Mouse (Mus musculus) liver, postnatal 0 days (tissue): ENCODE data around the gene Brca2. TPM values are rescaled to one million over a fixed set of nuclear protein-coding genes. Genes with fewer than 3 reads are reported as not detected.

Source experiments
- ATAC-seq: fragments of 200-750 bp; cut with Nextera tagmentation; 2 replicates; pipeline ENCODE4 v1.8.0; 2017; ENCODE audit warnings: mild to moderate bottlenecking, moderate library complexity
- DNase-seq: peaks from one replicate; pipeline ENCODE4 v3.0.0-alpha.2; 2016
- H3K27ac ChIP-seq: fragments of 300-500 bp; sonication (generic); 2 replicates; pipeline ENCODE4 v1.5.1; 2014; ENCODE audit warnings: antibody characterized with exemption, moderate library complexity, mild to moderate bottlenecking, low read depth
- H3K27me3 ChIP-seq: fragments of 300-500 bp; sonication (generic); 2 replicates; pipeline ENCODE4 v1.6.1; 2014; ENCODE audit warnings: low read length, control low read depth, mixed read lengths; ENCODE audit not compliant: insufficient read depth
- H3K36me3 ChIP-seq: fragments of 300-500 bp; sonication (generic); replicated peaks from 2 replicates; pipeline ENCODE4 v1.6.1; 2014; ENCODE audit warnings: mild to moderate bottlenecking, control low read depth, low read length, moderate library complexity, mixed read lengths; ENCODE audit not compliant: insufficient read depth
- H3K4me1 ChIP-seq: fragments of 300-500 bp; sonication (generic); 2 replicates; pipeline ENCODE4 v1.6.1; 2014; ENCODE audit warnings: antibody characterized with exemption, mild to moderate bottlenecking, control low read depth; ENCODE audit not compliant: insufficient read depth
- H3K4me2 ChIP-seq: fragments of 300-500 bp; sonication (generic); 2 replicates; pipeline ENCODE4 v1.6.1; 2014; ENCODE audit warnings: low read depth, mild to moderate bottlenecking, low read length, moderate library complexity, mixed read lengths
- H3K4me3 ChIP-seq: fragments of 300-500 bp; sonication (generic); 2 replicates; pipeline ENCODE4 v1.5.1; 2014; ENCODE audit warnings: low read depth, low read length
- H3K9ac ChIP-seq: fragments of 300-500 bp; sonication (generic); replicated peaks from 2 replicates; pipeline ENCODE4 v1.6.1; 2014; ENCODE audit warnings: mild to moderate bottlenecking, moderate library complexity
- H3K9me3 ChIP-seq: fragments of 300-500 bp; sonication (generic); 2 replicates; pipeline ENCODE4 v1.6.1; 2016; ENCODE audit warnings: mild to moderate bottlenecking, control low read depth, low read length, mixed read lengths
- CTCF ChIP-seq: sonication (generic); IDR thresholded peaks from 2 replicates; pipeline ENCODE4 v1.5.1; 2016; ENCODE audit warnings: antibody characterized with exemption, low read depth
- EP300 ChIP-seq: IDR thresholded peaks from 2 replicates; pipeline ENCODE4 v1.6.1; 2016; ENCODE audit warnings: antibody characterized with exemption, low read depth, mild to moderate bottlenecking
- WGBS: fragments of 180-500 bp; shearing (Covaris S2); extraction: QIAGEN DNeasy Blood & Tissue Kit; methylation state at CpG from one replicate; pipeline ENCODE4 v1.1.7; 2014; ENCODE audit not compliant: insufficient replicate concordance; 5-methylcytosine and 5-hydroxymethylcytosine counted together
- polyA plus RNA-seq: library from polyadenylated mRNA; unstranded; fragments of >200 nt; fragmentation: Nextera tagmentation; extraction: Ambion mirVana; gene quantifications from 2 replicates; pipeline ENCODE4 v1.2.1, GENCODE M21; 2015

Brca2 gene
- polyA plus RNA-seq, 1 experiment from 2014 or later, result 12.6 TPM

- 49% methylated on average over 6 of the region's 6 CpGs for WGBS
- H3K9ac ChIP-seq, result no peak overlapping the region
- DNase-seq, result peak; percentile 28
Observed at GRCm38 (mm10) chr5:150584337-150584729, 61.9 kb downstream of the Brca2 start.

GRCm38 (mm10) chr5:150589945-150590344, 67.5 kb downstream of the Brca2 start:
- no peak overlapping the region for H3K4me2 ChIP-seq
- no peak overlapping the region for H3K4me3 ChIP-seq
- peaks cover 11% of the 10 kb centered on the region for H3K36me3 ChIP-seq
- H3K9me3 ChIP-seq, result no peaks in the 10 kb centered on the region
- TF ChIP-seq CTCF, result no peak
- no peak for TF ChIP-seq EP300
- H3K9ac ChIP-seq, result no peak overlapping the region
- H3K27me3 ChIP-seq, result no peaks in the 10 kb centered on the region
- DNase-seq (no peak), ATAC-seq (no peak)
- 74% methylated on average over 2 of the region's 2 CpGs for WGBS
- no peak overlapping the region for H3K27ac ChIP-seq
- H3K4me1 ChIP-seq, result peaks cover 17% of the 10 kb centered on the region

More at GRCm38 (mm10) chr5:150584337-150584729, 61.9 kb downstream of the Brca2 start:
- Histone ChIP-seq H3K36me3 (peaks cover 3% of the 10 kb centered on the region; the same call in 1 of the 2 replicates), H3K4me3 (no peak overlapping the region), H3K27ac (peak overlapping the region; percentile 78), H3K4me1 (peaks cover 40% of the 10 kb centered on the region), H3K4me2 (peak overlapping the region; percentile 3; the same call in 1 of the 2 replicates), H3K9me3 (no peaks in the 10 kb centered on the region), H3K27me3 (no peaks in the 10 kb centered on the region)
- TF ChIP-seq CTCF (peak; percentile 43), EP300 (no peak)
- ATAC-seq, result peak; percentile 66

- TF ChIP-seq EP300, result no peak
- TF ChIP-seq CTCF, result no peak
- no peak for ATAC-seq
- peaks cover 9% of the 10 kb centered on the region for H3K36me3 ChIP-seq
- no peaks in the 10 kb centered on the region for H3K27me3 ChIP-seq
- WGBS, result 51% methylated on average over 13 of the region's 13 CpGs
- H3K4me3 ChIP-seq, result peak overlapping the region; percentile 97
- DNase-seq, result no peak
- H3K27ac ChIP-seq, result peak overlapping the region; percentile 95
- peak overlapping the region; percentile 97; the same call in 1 of the 2 replicates for H3K9ac ChIP-seq
- peak overlapping the region; percentile 83 for H3K4me2 ChIP-seq
- H3K4me1 ChIP-seq, result peaks cover 22% of the 10 kb centered on the region
- H3K9me3 ChIP-seq, result no peaks in the 10 kb centered on the region
Observed at GRCm38 (mm10) chr5:150592186-150592903, 69.9 kb downstream of the Brca2 start.

- TF ChIP-seq EP300 (peak; percentile 58; the same call in 1 of the 2 replicates), CTCF (no peak)
- peak; percentile 55 for ATAC-seq
- Histone ChIP-seq H3K4me3 (peak overlapping the region; percentile 97), H3K36me3 (peaks cover 9% of the 10 kb centered on the region), H3K4me1 (peaks cover 26% of the 10 kb centered on the region), H3K9me3 (no peaks in the 10 kb centered on the region), H3K27me3 (no peaks in the 10 kb centered on the region), H3K27ac (peak overlapping the region; percentile 95), H3K9ac (peak overlapping the region; percentile 97), H3K4me2 (peak overlapping the region; percentile 83)
- DNase-seq, result peak; percentile 80
- WGBS, result 6% methylated on average over 40 of the region's 40 CpGs
Observed at GRCm38 (mm10) chr5:150592904-150593755, 70.7 kb downstream of the Brca2 start.

GRCm38 (mm10) chr5:150593756-150594648, 71.6 kb downstream of the Brca2 start:
- peaks cover 9% of the 10 kb centered on the region for H3K36me3 ChIP-seq
- H3K27ac ChIP-seq, result peak overlapping the region; percentile 95
- peak overlapping the region; percentile 97 for H3K9ac ChIP-seq
- DNase-seq (peak; percentile 78), ATAC-seq (peak; percentile 74)
- TF ChIP-seq EP300, result no peak
- TF ChIP-seq CTCF, result no peak
- peaks cover 33% of the 10 kb centered on the region for H3K4me1 ChIP-seq
- H3K27me3 ChIP-seq, result no peaks in the 10 kb centered on the region
- peak overlapping the region; percentile 83 for H3K4me2 ChIP-seq
- no peaks in the 10 kb centered on the region for H3K9me3 ChIP-seq
- peak overlapping the region; percentile 97 for H3K4me3 ChIP-seq
- 3% methylated on average over 97 of the region's 102 CpGs for WGBS
